Mouse (Mus musculus): ENCODE data around the gene Maff. TPM values are rescaled to one million over a fixed set of nuclear protein-coding genes. Genes with fewer than 3 reads are reported as not detected.

The Maff gene
- polyA plus RNA-seq, 1 experiment = 6.4 TPM

DNA sequence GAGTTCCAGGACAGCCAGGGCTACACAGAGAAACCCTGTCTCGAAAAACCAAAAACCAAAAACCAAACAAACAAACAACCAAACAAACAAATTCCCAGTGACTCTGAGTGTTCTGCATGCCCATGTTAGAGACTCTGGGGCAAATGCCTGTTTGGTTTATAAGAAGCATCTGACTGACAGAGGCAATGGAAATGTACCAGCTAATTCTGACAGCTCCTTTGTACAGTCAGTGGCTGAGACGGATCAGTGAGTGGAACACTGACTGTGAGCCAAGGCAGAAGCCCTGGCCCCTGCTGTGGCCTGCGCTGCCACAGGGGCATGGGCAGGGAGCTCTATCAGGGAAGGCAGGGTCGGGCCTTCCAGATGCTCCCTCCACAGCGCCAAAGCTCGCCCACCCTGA lies 40.7 kb downstream of the Maff start:
- TF ChIP-seq FLI1 (IDR thresholded peaks at IDR 0.05; ENCODE audit: low read length) (no peak), GATA1 (IDR thresholded peaks at IDR 0.05; ENCODE audit: borderline replicate concordance, low read length) (no peak)
- H3K9me3 ChIP-seq = no peaks in the 10 kb centered on the region
- peaks cover 60% of the 10 kb centered on the region for H3K36me3 ChIP-seq (replicated peaks; ENCODE audit: low read length)
- H3K27me3 ChIP-seq (replicated peaks) = no peaks in the 10 kb centered on the region
- H3K4me3 ChIP-seq (replicated peaks) = peak overlapping the region; percentile 65
- H3K4me1 ChIP-seq = peaks cover 58% of the 10 kb centered on the region

DNA sequence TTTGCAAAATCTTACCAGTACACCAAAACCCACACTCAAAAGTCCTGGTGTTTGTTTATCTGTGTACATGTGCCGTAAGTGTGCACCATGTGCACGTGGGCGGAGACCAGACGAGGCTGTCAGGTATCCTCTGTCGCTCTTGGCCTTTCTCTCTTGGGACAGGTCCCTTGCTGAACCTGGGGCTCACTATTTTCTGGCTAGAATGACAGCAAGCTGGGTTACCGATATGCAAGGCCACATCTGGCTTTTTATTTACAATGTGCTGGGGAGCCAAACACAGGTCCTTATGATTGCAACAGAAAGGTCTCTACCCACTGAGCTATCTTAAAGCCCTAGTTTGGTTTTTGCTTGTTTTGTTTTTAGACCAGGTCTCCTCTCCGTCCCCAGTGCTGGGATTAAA lies 41.2 kb downstream of the Maff start:
- Histone ChIP-seq H3K4me1 (peaks cover 63% of the 10 kb centered on the region), H3K9me3 (no peaks in the 10 kb centered on the region), H3K36me3 (replicated peaks; ENCODE audit: low read length) (peaks cover 61% of the 10 kb centered on the region), H3K4me3 (replicated peaks) (no peak overlapping the region), H3K27me3 (replicated peaks) (no peaks in the 10 kb centered on the region)
- TF ChIP-seq FLI1 (IDR thresholded peaks at IDR 0.05; ENCODE audit: low read length) (no peak), GATA1 (IDR thresholded peaks at IDR 0.05; ENCODE audit: borderline replicate concordance, low read length) (no peak)

DNA sequence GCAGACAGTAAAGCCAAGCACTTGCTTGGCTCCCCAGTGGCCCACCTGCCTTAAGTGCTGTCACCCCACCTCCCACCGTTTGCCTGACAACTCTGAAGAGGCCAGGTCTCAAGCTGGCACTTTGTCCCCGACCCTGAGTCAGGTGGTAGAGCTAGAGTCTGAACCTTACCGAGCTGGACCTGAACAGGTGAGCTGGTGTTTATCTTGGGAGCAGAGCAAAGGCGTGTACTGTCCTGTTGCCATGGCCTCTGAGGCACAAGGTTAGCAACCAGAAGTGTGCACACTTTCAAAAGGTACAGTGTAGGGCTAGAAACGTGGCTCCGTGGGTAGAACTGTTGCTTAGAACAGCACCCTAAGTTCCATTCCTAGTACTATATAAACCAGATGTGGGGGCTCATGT lies 41.8 kb downstream of the Maff start:
- no peaks in the 10 kb centered on the region for H3K27me3 ChIP-seq (replicated peaks)
- H3K4me1 ChIP-seq = peaks cover 69% of the 10 kb centered on the region
- H3K36me3 ChIP-seq (replicated peaks; ENCODE audit: low read length) = peaks cover 66% of the 10 kb centered on the region

DNA sequence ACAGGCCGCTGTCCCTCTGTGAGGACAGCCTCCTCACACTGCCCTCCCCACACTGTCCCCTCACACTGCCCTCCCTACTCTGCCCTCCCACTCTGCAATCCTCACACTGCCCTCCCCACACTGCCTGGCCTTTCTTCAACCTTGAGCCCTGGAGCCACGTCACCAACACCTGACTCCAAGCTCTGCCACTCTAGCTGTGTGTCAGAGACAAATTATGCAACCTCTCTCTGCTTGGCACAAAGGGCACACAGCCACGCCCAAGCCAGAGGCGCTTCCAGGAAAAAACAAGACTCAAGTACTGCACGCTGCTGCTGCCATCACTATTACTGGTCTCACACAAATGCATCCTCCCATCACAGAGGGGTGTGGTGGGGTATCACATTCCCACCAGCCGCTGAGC lies 44.0 kb downstream of the Maff start:
- Histone ChIP-seq H3K9me3 (no peaks in the 10 kb centered on the region), H3K27me3 (replicated peaks) (no peaks in the 10 kb centered on the region), H3K4me3 (replicated peaks) (no peak overlapping the region), H3K4me1 (peaks cover 90% of the 10 kb centered on the region), H3K36me3 (replicated peaks; ENCODE audit: low read length) (peaks cover 72% of the 10 kb centered on the region)
- TF ChIP-seq FLI1 (IDR thresholded peaks at IDR 0.05; ENCODE audit: low read length) (no peak), GATA1 (IDR thresholded peaks at IDR 0.05; ENCODE audit: borderline replicate concordance, low read length) (no peak)

More for the DNA sequence above, 41.8 kb downstream of the Maff start:
- no peaks in the 10 kb centered on the region for H3K9me3 ChIP-seq
- TF ChIP-seq FLI1 (IDR thresholded peaks at IDR 0.05; ENCODE audit: low read length) (no peak), GATA1 (IDR thresholded peaks at IDR 0.05; ENCODE audit: borderline replicate concordance, low read length) (no peak)
- H3K4me3 ChIP-seq (replicated peaks) = no peak overlapping the region

DNA sequence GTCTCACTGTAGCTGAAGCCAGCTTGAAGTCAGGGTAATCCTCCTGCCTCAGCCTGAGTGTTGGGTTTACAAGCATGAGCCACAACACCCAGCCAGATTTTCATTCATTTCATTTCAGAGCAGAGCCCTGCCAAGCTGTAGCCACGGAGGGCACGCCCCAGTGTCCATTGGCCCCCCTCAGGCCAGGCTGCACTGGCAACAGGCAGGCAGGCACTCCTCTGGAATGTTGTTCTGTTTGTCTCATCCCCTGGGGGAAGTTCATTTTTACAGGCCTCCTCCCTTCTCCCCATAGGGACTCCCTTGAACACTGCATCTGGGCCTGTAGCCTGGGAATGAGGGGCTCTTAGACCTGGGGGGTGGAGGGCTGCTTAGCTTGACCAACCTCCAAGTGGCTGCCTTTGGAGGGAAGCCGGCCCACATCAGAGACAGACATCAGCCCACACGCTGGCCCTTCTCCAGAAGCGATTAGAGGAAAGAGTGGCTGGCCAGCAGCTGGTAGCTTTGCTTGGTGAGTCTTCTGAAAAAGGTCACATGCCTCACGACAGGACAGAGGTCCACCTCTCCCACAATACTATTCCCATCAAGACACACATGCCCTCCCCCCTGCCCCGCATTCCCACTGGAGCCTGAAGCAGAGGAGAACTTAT lies 45.1 kb downstream of the Maff start:
- no peaks in the 10 kb centered on the region for H3K27me3 ChIP-seq (replicated peaks)
- H3K4me3 ChIP-seq (replicated peaks) = no peak overlapping the region
- TF ChIP-seq GATA1 (IDR thresholded peaks at IDR 0.05; ENCODE audit: borderline replicate concordance, low read length) (no peak), FLI1 (IDR thresholded peaks at IDR 0.05; ENCODE audit: low read length) (no peak)
- peaks cover 68% of the 10 kb centered on the region for H3K36me3 ChIP-seq (replicated peaks; ENCODE audit: low read length)
- peaks cover 96% of the 10 kb centered on the region for H3K4me1 ChIP-seq
- no peaks in the 10 kb centered on the region for H3K9me3 ChIP-seq

DNA sequence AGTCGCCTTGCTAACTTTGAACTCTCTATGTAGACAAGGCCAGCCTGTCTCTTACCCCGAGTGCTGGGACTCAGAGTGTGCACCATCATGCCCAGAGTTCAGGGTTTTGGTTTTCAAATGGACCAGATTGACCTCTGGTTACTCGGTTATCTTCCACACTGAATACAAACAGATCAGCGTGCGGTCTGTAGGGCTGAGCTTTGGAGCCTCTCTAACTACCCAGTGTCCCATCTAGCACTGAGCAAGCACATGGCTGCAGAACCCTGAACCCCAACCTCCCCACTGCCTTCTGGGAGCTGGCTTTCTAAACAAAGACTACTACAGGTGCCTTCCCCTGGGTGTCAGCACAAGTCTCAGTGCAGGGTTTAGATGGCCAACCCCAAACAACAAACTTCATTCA lies 46.1 kb downstream of the Maff start:
- H3K36me3 ChIP-seq (replicated peaks; ENCODE audit: low read length) = peaks cover 65% of the 10 kb centered on the region
- no peaks in the 10 kb centered on the region for H3K9me3 ChIP-seq
- peaks cover 99% of the 10 kb centered on the region for H3K4me1 ChIP-seq
- H3K27me3 ChIP-seq (replicated peaks) = no peaks in the 10 kb centered on the region
- H3K4me3 ChIP-seq (replicated peaks) = no peak overlapping the region
- no peak for TF ChIP-seq GATA1 (IDR thresholded peaks at IDR 0.05; ENCODE audit: borderline replicate concordance, low read length)
- TF ChIP-seq FLI1 (IDR thresholded peaks at IDR 0.05; ENCODE audit: low read length) = no peak

DNA sequence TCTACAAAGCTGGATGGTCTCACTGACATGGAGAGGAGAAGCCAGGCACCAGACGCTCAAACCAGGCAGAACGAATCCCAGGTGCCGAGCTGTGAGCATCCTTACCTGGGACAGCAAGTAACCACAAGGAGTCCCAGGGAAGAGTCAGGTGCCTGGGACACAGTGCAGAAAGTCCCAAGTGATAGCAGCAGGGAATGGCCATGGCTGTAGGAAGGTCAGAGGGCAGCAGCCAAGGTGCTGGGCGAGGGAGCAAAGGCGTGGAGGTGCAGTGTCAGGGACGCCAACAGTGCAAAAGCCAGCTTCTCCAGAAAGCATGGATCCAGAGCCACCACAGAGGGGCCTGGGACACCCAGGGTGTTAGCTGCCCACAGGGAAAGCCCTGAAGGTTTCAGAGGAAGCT lies 46.7 kb downstream of the Maff start:
- Histone ChIP-seq H3K36me3 (replicated peaks; ENCODE audit: low read length) (peaks cover 67% of the 10 kb centered on the region), H3K4me1 (peaks cover 96% of the 10 kb centered on the region), H3K4me3 (replicated peaks) (peak overlapping the region; percentile 14), H3K27me3 (replicated peaks) (no peaks in the 10 kb centered on the region), H3K9me3 (no peaks in the 10 kb centered on the region)
- TF ChIP-seq FLI1 (IDR thresholded peaks at IDR 0.05; ENCODE audit: low read length) (no peak), GATA1 (IDR thresholded peaks at IDR 0.05; ENCODE audit: borderline replicate concordance, low read length) (no peak)

DNA sequence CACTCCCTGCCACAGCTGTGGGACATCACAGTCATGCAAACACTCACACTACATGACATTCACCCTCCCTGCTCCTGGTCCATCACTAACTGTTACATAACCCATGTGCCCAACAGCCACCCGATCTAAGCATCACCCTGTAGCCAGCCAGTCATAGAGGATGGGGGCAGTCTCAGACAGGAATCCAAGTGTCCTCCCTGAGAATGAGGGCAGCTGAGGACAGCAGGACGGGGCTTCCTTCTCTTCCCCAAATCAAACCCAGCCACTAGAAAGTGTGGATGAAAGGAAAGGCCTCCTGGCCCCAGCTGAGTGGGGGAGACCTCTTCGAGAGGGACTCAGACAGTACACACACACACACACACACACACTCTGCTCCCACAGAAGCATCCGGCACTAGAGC lies 48.4 kb downstream of the Maff start:
- Histone ChIP-seq H3K4me1 (peaks cover 97% of the 10 kb centered on the region), H3K9me3 (no peaks in the 10 kb centered on the region), H3K4me3 (replicated peaks) (peak overlapping the region; percentile 21), H3K36me3 (replicated peaks; ENCODE audit: low read length) (peaks cover 67% of the 10 kb centered on the region), H3K27me3 (replicated peaks) (no peaks in the 10 kb centered on the region)
- TF ChIP-seq FLI1 (IDR thresholded peaks at IDR 0.05; ENCODE audit: low read length) = no peak
- no peak for TF ChIP-seq GATA1 (IDR thresholded peaks at IDR 0.05; ENCODE audit: borderline replicate concordance, low read length)

DNA sequence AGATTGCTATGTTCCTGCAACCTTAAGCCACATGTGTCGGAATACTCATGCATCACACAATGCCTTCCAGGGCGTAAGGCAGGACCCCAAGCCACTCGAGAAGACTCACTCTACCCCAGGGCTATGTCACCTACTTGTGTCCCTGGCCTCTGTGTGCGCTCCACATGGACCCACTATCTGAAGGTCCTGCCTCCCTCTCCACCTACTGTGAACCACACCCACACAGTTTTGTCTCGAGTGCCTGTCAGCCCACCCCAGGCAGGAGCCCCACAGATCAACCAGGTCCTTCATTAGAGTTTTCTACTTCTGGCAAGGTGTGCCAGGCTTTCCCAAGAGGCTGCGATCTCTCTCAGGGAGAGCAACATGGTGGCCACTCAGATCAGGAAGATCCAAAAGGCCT lies 48.9 kb downstream of the Maff start:
- Histone ChIP-seq H3K27me3 (replicated peaks) (no peaks in the 10 kb centered on the region), H3K9me3 (no peaks in the 10 kb centered on the region), H3K4me3 (replicated peaks) (no peak overlapping the region), H3K36me3 (replicated peaks; ENCODE audit: low read length) (peaks cover 63% of the 10 kb centered on the region), H3K4me1 (peaks cover 97% of the 10 kb centered on the region)
- TF ChIP-seq GATA1 (IDR thresholded peaks at IDR 0.05; ENCODE audit: borderline replicate concordance, low read length) (no peak), FLI1 (IDR thresholded peaks at IDR 0.05; ENCODE audit: low read length) (no peak)

DNA sequence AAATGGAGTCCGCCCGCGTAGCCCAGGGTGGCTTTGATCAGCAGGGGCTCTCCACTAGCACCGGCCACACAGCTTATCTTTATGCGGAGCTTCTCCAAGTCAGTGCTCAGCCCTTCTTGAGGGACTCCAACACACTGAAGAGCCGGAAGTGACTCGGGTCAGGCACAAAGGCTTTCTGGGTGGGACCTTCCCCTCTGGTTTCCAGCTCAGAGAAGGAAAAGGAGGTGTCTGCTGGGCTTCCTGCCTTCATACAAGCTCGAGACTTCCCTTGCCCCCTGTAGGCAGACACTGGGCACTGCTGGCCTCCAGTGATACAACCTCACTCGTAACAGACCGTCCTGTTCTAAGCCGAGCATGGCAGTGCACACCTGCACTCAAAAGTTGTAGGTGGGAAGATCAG lies 50.3 kb downstream of the Maff start:
- no peaks in the 10 kb centered on the region for H3K9me3 ChIP-seq
- H3K27me3 ChIP-seq (replicated peaks) = no peaks in the 10 kb centered on the region
- peaks cover 50% of the 10 kb centered on the region for H3K36me3 ChIP-seq (replicated peaks; ENCODE audit: low read length)
- H3K4me1 ChIP-seq = peaks cover 97% of the 10 kb centered on the region
- TF ChIP-seq FLI1 (IDR thresholded peaks at IDR 0.05; ENCODE audit: low read length) (no peak), GATA1 (IDR thresholded peaks at IDR 0.05; ENCODE audit: borderline replicate concordance, low read length) (no peak)
- H3K4me3 ChIP-seq (replicated peaks) = peak overlapping the region; percentile 86

All from megakaryocyte, embryonic 14.5 days (primary cell).